Mouse (Mus musculus): ENCODE measurements around the gene Gm10188.

DNA sequence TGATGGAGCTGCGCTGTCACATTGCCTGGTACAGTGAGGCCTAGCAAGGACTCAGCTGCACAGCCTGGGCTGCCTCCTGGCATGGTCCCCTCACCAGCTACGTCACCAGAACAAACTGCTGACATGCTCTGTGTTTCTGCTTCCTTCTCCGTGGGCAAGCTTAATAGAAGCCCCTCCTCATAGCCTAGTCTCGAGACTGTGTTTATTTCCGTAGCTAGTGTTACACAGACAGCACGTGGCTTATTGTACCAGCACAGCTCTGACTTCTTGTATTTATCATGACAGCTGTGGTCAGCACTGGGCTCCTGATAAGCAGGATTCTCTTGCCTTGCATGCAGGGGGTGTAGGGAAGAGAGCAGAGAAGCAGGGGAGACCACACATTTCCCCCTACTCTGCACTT lies 16.6 kb upstream of the Gm10188 start:
- TF ChIP-seq CTCF (IDR thresholded peaks at IDR 0.05; ENCODE audit: low read depth, low read length) = no peak
- TF ChIP-seq POLR2A (IDR thresholded peaks at IDR 0.05; ENCODE audit: borderline replicate concordance, low read depth, low read length) = no peak
